Mouse (Mus musculus) small intestine, adult 2 months (tissue): ENCODE measurements at regions not wholly inside any gene's neighbourhood (a gene's known extent, or its start where the extent isn't known, plus 50 kb on each side); places are given as distances from the start of the nearest gene placed in this dataset.

Experiments used
- CTCF ChIP-seq: fragments of 200-500 bp; IDR thresholded peaks from 2 replicates; pipeline ENCODE4 v1.5.1; 2012; ENCODE audit warnings: low read depth, mild to moderate bottlenecking, control low read depth, inconsistent platforms, low read length, moderate library complexity, mixed read lengths; ENCODE audit not compliant: insufficient replicate concordance, insufficient read length; ENCODE audit errors: extremely low read depth
- POLR2A ChIP-seq: fragments of 200-500 bp; IDR thresholded peaks from 2 replicates; pipeline ENCODE4 v1.6.1; 2012; ENCODE audit warnings: low read depth, mild to moderate bottlenecking, control low read depth, inconsistent platforms, low read length, moderate library complexity

DNA sequence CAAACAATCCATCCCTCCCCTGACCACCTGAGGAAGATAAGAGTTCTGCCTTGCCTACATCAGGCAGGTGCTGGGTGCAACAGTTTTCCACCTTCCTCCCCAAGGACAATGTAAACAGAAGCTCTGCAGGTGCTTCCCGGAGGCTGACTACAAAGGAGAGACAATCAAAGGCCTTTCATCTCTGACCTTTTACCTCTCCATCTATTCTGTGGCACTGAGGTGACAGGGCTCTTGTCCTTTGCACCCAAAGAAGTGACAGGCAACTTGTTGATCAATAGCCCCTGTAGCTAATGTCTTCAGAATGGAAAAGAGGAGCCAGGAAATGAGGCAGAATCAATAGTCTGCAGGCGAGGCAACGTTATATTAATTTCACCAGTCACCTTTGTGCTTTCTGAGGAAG is 209.3 kb upstream of the Gm37988 start:
- TF ChIP-seq CTCF (no peak), POLR2A (no peak)
